Mouse (Mus musculus) embryonic facial prominence, embryonic 13.5 days (tissue): ENCODE data around the gene Terf2. TPM values are rescaled to one million over a fixed set of nuclear protein-coding genes. Genes with fewer than 3 reads are reported as not detected.
"Not testable (repeated sequence)": the region's sequence is repeated elsewhere in the genome, so short reads cannot be mapped to it uniquely, and the experiment has no call there.

ENCODE experiments used
- ATAC-seq: fragments of 200-750 bp; cut with Nextera tagmentation; 2 replicates; pipeline ENCODE4 v1.8.0; 2017; ENCODE audit warnings: low read depth; ENCODE audit not compliant: insufficient number of reproducible peaks, insufficient read depth, low FRiP score, low TSS enrichment
- H3K27ac ChIP-seq: fragments of 300-500 bp; sonication (generic); 2 replicates; pipeline ENCODE4 v1.5.1; 2015; ENCODE audit warnings: moderate library complexity, mild to moderate bottlenecking, inconsistent platforms
- H3K27me3 ChIP-seq: fragments of 300-500 bp; sonication (generic); 2 replicates; pipeline ENCODE4 v1.6.1; 2015; ENCODE audit warnings: mild to moderate bottlenecking, inconsistent platforms
- H3K36me3 ChIP-seq: fragments of 300-500 bp; sonication (generic); 2 replicates; pipeline ENCODE4 v1.6.1; 2015; ENCODE audit warnings: mild to moderate bottlenecking, inconsistent platforms
- H3K4me1 ChIP-seq: fragments of 300-500 bp; sonication (generic); 2 replicates; pipeline ENCODE4 v1.6.1; 2015; ENCODE audit warnings: inconsistent platforms
- H3K4me2 ChIP-seq: fragments of 300-500 bp; sonication (generic); 2 replicates; pipeline ENCODE4 v1.6.1; 2015; ENCODE audit warnings: moderate library complexity, mild to moderate bottlenecking, inconsistent platforms
- H3K4me3 ChIP-seq: fragments of 300-500 bp; sonication (generic); 2 replicates; pipeline ENCODE4 v1.5.1; 2015; ENCODE audit warnings: mild to moderate bottlenecking, inconsistent platforms
- H3K9ac ChIP-seq: fragments of 300-500 bp; sonication (generic); 2 replicates; pipeline ENCODE4 v1.6.1; 2015; ENCODE audit warnings: mild to moderate bottlenecking, inconsistent platforms
- H3K9me3 ChIP-seq: fragments of 300-500 bp; sonication (generic); 2 replicates; pipeline ENCODE4 v1.6.1; 2016; ENCODE audit warnings: inconsistent platforms
- WGBS: fragments of 180-500 bp; shearing (Covaris S2); methylation state at CpG from one replicate; pipeline ENCODE4 v1.1.7; 2015; ENCODE audit warnings: mixed read lengths; 5-methylcytosine and 5-hydroxymethylcytosine counted together
- polyA plus RNA-seq: library from polyadenylated mRNA; unstranded; fragments of >200 nt; fragmentation: Nextera tagmentation; extraction: Ambion mirVana; gene quantifications from 2 replicates; pipeline ENCODE4 v1.2.1, GENCODE M21; 2015

Gene Terf2
- polyA plus RNA-seq, 1 experiment from 2014 or later, result 24.7 TPM

DNA sequence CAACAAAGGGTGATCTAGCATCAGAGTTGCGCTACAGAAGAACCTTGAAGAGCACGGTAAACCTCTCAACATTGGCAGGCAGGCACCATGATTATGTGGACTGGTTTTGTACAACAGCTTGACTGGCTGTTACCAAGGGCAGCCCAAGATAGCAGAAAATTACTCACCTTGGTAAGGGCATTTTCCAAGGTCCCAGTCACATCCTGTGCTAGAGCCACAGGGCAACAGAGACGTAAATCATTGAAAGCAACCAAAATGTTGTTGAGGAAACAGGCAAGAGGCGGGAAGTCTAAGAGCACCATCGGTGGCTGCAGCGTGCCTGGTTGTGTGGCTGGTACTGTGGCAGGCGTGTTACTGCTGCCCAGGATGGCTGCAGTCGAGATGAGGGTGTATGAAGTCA is 44.3 kb downstream of the Terf2 start:
- ATAC-seq, result no peak
- WGBS, result 97% methylated on average over 8 of the region's 8 CpGs
- H3K9ac ChIP-seq, result no peak overlapping the region
- no peak overlapping the region for H3K4me2 ChIP-seq
- H3K36me3 ChIP-seq, result peaks cover 60% of the 10 kb centered on the region
- H3K4me1 ChIP-seq, result peaks cover 27% of the 10 kb centered on the region
- H3K27ac ChIP-seq, result no peak overlapping the region
- no peaks in the 10 kb centered on the region for H3K9me3 ChIP-seq
- H3K27me3 ChIP-seq, result no peaks in the 10 kb centered on the region
- H3K4me3 ChIP-seq, result no peak overlapping the region

DNA sequence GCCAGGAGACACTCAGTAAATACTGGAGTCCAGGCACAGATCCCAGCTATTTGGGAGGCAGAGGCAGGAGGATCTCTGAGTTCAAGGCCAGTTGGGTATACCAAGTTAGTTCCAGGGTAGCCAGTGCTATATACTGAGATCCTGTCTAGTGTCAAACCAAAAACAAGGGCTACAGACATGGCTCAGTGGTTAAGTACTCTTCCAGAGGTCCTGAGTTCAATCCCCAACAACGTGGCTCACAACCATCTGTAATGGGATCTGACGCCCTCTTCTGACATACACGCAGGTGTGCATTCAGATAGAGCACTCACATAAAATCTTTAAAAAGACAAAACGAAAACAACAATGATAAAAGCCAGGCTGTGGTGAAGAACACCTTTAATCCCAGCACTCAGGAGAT is 46.9 kb downstream of the Terf2 start:
- Histone ChIP-seq H3K4me3 (peak overlapping the region; percentile 91), H3K27me3 (no peaks in the 10 kb centered on the region), H3K27ac (no peak overlapping the region), H3K9me3 (no peaks in the 10 kb centered on the region), H3K4me1 (peaks cover 17% of the 10 kb centered on the region), H3K36me3 (peaks cover 82% of the 10 kb centered on the region), H3K9ac (no peak overlapping the region), H3K4me2 (peak overlapping the region; percentile 88)
- ATAC-seq, result no peak
- 91% methylated on average over 4 of the region's 4 CpGs for WGBS

DNA sequence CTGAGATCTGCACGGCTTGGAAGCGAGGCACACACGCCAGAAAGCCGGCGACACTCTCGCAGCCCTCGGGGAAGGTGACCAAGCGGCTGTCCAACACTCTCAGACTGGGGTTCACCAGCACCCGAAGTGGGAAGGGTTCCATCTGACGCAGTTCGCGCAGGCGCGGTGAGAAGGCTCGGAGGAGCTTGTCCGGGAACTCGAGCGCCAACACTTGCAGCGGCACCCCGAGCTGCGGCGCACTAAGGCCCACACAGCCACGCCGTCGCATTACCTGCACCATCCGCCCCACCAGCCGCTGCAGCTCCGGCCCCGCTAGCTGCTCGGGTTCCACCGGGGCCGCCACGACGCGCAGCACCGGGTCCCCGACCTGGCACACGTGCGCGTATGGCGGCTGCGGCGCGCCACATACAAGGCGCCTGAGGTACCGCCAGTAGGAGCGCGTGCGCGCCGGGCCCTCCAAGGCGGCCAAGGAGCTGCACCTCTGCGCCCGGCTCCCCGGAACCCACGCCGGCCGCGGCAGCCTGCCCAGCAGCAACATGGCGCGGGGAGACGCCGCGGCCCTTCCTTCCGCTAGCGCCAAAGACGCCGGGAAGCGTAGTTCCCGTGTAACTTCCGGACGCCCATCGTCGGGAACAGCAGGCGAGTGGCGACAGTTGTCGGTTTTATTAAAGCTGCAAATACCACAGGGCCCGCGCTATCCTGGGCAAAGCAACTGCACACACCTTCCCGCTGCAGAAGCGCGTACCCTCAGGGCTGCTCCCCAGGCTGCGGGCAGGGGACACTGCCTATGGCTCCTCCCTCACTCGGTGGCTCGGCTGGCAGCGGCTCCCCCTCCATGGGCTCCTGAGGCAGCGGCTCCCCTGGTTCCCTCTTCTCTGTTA is 48.0 kb downstream of the Terf2 start, which contains the start of gene Pdf:
Gene Pdf, minus strand, starts transcription at position 554 of the 881 bp plus-strand sequence.
- Histone ChIP-seq H3K27me3 (no peaks in the 10 kb centered on the region), H3K4me3 (peak within 1 kb of the TSS; percentile 91), H3K4me1 (peaks cover 17% of the 10 kb centered on the region), H3K27ac (peak within 1 kb of the TSS; percentile 93), H3K4me2 (peak within 1 kb of the TSS; percentile 88), H3K36me3 (peaks cover 82% of the 10 kb centered on the region), H3K9ac (peak within 1 kb of the TSS; percentile 93), H3K9me3 (no peaks in the 10 kb centered on the region)
- ATAC-seq, result peak; percentile 73
- under 1% methylated on average over 86 of the region's 87 CpGs for WGBS

DNA sequence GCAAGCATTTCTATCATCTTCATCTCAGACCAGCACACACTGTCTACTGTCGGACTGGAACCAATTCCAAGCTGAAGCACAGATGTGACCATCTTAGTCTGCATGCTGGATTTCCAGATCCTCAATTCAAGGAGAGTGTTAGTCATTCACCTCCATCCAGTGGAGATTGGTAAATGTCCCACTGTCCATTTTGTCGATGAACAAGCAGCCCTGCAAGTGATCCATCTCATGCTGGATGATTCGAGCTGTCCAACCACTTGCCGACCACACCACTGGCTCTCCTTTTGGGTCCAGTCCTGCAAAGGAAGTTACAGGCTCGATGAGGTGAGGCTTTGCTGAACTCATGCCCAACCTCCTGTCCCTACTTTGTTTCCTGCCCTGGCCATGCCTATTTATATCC is 49.4 kb downstream of the Terf2 start:
- ATAC-seq, result no peak
- Histone ChIP-seq H3K4me3 (peak overlapping the region; percentile 91; the same call in 1 of the 2 replicates), H3K9me3 (no peaks in the 10 kb centered on the region), H3K9ac (peak overlapping the region; percentile 93; the same call in 1 of the 2 replicates), H3K4me2 (peak overlapping the region; percentile 88), H3K27me3 (no peaks in the 10 kb centered on the region), H3K4me1 (peaks cover 17% of the 10 kb centered on the region), H3K36me3 (peaks cover 82% of the 10 kb centered on the region), H3K27ac (no peak overlapping the region)
- 88% methylated on average over 5 of the region's 5 CpGs for WGBS

DNA sequence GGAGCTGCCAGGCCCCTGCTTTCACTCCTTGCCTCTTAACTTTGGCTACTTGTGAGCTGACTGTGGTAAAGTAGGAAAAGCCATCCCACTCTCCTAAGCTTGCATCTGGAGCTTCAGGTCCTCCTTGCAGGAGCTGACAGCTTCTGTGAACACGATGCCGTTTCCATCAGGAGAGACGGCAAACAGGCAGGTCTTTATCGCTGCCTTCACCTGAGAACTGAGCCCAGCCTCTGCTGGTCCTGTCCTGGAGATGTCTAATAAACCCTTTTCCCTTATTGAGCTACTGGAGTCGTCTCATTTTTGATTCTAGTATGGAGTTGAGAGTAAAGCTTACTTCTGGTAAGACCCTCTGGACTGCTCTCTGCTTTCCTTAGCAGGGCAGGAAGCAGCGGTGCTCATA is 50.9 kb downstream of the Terf2 start:
- Histone ChIP-seq H3K36me3 (peaks cover 82% of the 10 kb centered on the region), H3K27ac (no peak overlapping the region), H3K4me3 (no peak overlapping the region), H3K9me3 (no peaks in the 10 kb centered on the region), H3K4me1 (peaks cover 17% of the 10 kb centered on the region), H3K27me3 (no peaks in the 10 kb centered on the region), H3K4me2 (no peak overlapping the region), H3K9ac (0 out of 2 replicates have a peak overlapping the region, but pooled peaks have one; percentile 21)
- 90% methylated on average over 6 of the region's 6 CpGs for WGBS
- no peak for ATAC-seq

DNA sequence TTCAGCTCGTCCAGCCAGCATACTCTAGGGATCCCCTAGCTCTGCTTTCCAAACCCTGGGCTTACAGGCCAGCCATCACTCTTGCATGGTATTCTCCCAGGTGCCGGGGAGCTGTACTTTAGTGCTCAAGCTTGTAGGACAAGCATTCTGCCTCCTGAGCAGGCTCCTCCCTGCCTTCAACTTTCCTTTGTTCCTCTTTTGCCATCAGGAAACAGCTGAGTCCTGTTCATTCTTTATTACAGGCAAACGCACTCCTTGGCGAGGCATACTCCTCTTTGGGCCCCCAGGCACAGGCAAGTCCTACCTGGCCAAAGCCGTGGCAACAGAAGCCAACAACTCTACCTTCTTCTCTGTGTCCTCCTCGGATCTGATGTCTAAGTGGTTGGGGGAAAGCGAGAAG is 55.7 kb downstream of the Terf2 start:
- no peak overlapping the region for H3K27ac ChIP-seq

DNA sequence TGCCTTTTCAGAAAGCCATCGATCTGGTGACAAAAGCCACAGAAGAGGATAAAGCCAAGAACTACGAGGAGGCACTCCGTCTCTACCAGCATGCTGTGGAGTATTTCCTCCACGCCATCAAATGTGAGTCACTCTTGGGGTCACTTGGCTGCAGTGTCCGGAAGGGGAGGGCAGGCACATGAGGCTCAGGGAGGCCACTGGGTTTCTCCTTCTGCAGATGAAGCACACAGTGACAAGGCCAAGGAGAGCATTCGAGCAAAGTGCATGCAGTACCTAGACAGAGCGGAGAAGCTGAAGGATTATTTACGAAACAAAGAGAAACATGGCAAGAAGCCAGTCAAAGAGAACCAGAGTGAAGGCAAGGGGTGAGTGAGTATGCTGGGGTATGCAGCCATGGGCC is 59.7 kb downstream of the Terf2 start:
- no peak overlapping the region for H3K27ac ChIP-seq

More for the DNA sequence above, 55.7 kb downstream of the Terf2 start:
- Histone ChIP-seq H3K27me3 (no peaks in the 10 kb centered on the region), H3K4me2 (no peak overlapping the region), H3K9me3 (no peaks in the 10 kb centered on the region), H3K36me3 (peaks cover 89% of the 10 kb centered on the region), H3K9ac (no peak overlapping the region), H3K4me1 (no peaks in the 10 kb centered on the region), H3K4me3 (no peak overlapping the region)
- ATAC-seq, result no peak
- WGBS, result 83% methylated on average over 7 of the region's 7 CpGs

DNA sequence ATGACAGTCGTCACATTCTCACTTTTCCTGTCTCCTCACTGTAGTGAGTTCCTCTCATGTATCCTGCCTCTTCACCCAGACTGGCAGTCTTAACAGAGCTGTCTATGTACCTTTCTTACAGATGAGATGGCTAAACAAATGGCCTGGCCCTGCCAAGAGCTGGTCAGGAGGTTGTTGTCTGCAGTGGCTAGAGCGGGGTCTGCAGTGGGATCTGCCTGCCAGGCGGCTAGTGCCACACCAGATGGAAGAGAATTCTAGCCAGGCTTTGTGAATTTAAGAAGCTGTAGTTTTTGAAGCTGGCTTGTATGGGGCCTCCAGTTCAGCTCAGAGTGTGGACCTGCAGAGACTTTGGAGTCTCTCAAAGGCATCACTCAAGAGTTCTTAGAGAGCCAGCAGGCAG is 60.7 kb downstream of the Terf2 start:
- no peak for ATAC-seq
- H3K36me3 ChIP-seq, result peaks cover 47% of the 10 kb centered on the region
- 0 out of 2 replicates have a peak overlapping the region, but pooled peaks have one; percentile 21 for H3K9ac ChIP-seq
- H3K4me2 ChIP-seq, result no peak overlapping the region
- no peak overlapping the region for H3K27ac ChIP-seq
- no peak overlapping the region for H3K4me3 ChIP-seq
- no peaks in the 10 kb centered on the region for H3K9me3 ChIP-seq
- no peaks in the 10 kb centered on the region for H3K27me3 ChIP-seq
- H3K4me1 ChIP-seq, result peaks cover 17% of the 10 kb centered on the region
- 92% methylated on average over 3 of the region's 3 CpGs for WGBS

More for the DNA sequence above, 59.7 kb downstream of the Terf2 start:
- no peaks in the 10 kb centered on the region for H3K27me3 ChIP-seq
- H3K9me3 ChIP-seq, result no peaks in the 10 kb centered on the region
- 89% methylated on average over 8 of the region's 8 CpGs for WGBS
- H3K4me1 ChIP-seq, result peaks cover 17% of the 10 kb centered on the region
- H3K9ac ChIP-seq, result no peak overlapping the region
- peaks cover 57% of the 10 kb centered on the region for H3K36me3 ChIP-seq
- no peak overlapping the region for H3K4me3 ChIP-seq
- ATAC-seq, result no peak
- H3K4me2 ChIP-seq, result no peak overlapping the region

DNA sequence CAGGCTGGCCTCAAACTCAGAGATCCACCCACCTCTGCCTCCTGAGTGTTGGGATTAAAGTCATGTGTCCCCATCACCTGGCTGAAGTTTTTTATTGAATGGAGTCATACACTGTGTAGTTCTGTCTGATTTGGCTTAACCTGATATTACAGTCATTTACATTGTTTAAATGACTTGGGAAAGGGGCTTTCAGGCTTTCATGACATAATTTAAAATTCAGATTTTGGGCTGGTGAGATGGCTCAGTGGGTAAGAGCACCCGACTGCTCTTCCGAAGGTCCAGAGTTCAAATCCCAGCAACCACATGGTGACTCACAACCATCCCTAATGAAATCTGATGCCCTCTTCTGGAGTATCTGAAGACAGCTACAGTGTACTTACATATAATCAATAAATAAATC is 62.7 kb downstream of the Terf2 start:
- H3K27ac ChIP-seq, H3K4me3 ChIP-seq, H3K9me3 ChIP-seq, H3K27me3 ChIP-seq, ATAC-seq, H3K4me2 ChIP-seq, H3K9ac ChIP-seq: not testable (repeated sequence)
- Histone ChIP-seq H3K36me3 (peaks cover 27% of the 10 kb centered on the region), H3K4me1 (peaks cover 17% of the 10 kb centered on the region)
- 90% methylated on average over 2 of the region's 2 CpGs for WGBS

DNA sequence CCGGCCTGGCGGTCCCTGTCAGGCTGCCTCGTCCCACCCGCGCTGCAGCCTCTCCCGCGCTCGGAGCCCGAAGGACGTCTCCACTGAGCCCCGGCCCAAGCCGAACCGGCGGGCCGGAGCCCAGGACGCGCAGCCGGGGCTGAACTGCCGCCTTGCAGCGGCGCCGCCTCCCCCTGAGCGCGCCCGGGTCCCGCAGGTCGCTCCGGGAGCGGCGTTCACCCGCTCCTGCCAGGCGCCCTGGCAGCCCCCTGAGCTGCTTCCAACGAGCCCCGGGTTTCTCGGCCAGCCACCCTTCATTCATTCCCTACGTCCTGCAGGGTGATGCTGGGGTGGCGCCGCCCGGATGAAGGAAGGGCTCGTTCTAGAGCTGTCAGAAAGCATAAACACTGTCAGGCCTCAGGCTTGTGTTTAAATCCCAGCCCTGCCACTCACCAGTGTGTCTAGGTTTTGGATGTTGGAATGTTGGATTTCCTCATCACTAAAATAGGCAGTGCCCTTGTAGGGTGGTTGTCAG is 64.7 kb downstream of the Terf2 start:
- H3K4me2 ChIP-seq, result peak overlapping the region; percentile 76
- peak overlapping the region; percentile 98 for H3K9ac ChIP-seq
- no peak; the same call in 1 of the 2 replicates for ATAC-seq
- H3K27ac ChIP-seq, result peak overlapping the region; percentile 74
- peaks cover 17% of the 10 kb centered on the region for H3K36me3 ChIP-seq
- peaks cover 17% of the 10 kb centered on the region for H3K4me1 ChIP-seq
- H3K4me3 ChIP-seq, result peak overlapping the region; percentile 97
- WGBS, result under 1% methylated on average over 40 of the region's 40 CpGs
- H3K9me3 ChIP-seq, result no peaks in the 10 kb centered on the region
- no peaks in the 10 kb centered on the region for H3K27me3 ChIP-seq

DNA sequence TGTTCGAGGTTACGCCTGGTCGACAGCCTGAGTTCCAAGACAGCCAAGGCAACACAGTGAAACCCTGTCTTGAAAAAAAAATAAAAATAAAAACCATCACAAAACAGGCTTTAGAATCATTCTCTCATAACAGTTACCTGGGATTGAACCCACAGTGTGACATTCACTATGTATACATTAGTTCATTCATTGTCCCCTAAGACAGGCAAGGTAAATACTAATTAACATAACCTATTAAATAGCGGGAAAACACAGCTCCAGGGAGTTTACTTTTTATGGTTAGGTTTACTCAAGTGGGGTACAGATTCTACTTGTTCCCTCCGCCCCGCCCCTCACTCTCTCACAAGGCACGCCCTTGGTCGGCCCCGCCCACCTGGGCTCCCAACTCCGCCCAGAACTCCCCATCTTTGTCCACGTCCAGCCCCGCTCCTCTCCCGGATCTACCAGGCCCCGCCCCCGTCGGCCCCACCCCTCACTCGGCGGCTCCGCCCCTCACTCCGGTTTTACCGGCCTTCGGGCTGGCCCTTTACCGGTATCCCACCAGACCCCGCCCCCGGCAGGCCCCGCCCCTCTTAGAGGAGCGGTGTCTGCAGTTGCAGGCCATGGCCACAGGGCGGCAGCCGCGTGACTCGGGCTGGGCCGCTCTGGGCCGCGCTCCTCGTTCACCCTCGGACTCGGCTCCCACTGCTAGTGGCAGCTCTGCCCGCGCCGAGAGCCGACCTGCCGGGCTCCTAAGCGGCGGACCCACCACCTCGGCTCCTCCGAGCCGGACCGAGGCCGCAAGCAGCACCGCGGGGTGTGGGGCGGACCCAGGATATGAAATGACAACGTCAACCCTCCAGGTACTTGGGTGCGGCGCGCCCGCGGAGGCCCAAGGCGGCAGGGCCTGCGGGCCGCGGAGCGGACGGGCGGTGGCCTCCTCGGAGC is 65.4 kb downstream of the Terf2 start, which contains the start of gene Vps4a:
Gene Vps4a, plus strand, starts transcription at position 573 of the 927 bp plus-strand sequence.
- peak within 1 kb of the TSS; percentile 98 for H3K9ac ChIP-seq
- H3K4me2 ChIP-seq, result peak within 1 kb of the TSS; percentile 76
- H3K4me1 ChIP-seq, result peaks cover 17% of the 10 kb centered on the region
- H3K27ac ChIP-seq, result peak within 1 kb of the TSS; percentile 74
- H3K9me3 ChIP-seq, result no peaks in the 10 kb centered on the region
- peak within 1 kb of the TSS; percentile 97 for H3K4me3 ChIP-seq
- H3K36me3 ChIP-seq, result peaks cover 11% of the 10 kb centered on the region
- WGBS, result 4% methylated on average over 66 of the region's 66 CpGs
- ATAC-seq, result peak; percentile 93
- H3K27me3 ChIP-seq, result no peaks in the 10 kb centered on the region
